Mouse (Mus musculus) liver, postnatal 0 days (tissue): ENCODE measurements around the gene Ccdc194. TPM values are rescaled to one million over a fixed set of nuclear protein-coding genes. Genes with fewer than 3 reads are reported as not detected.

ENCODE experiments used
- ATAC-seq: fragments of 200-750 bp; cut with Nextera tagmentation; 2 replicates; pipeline ENCODE4 v1.8.0; 2017; ENCODE audit warnings: mild to moderate bottlenecking, moderate library complexity
- DNase-seq: peaks from one replicate; pipeline ENCODE4 v3.0.0-alpha.2; 2016
- H3K27ac ChIP-seq: fragments of 300-500 bp; sonication (generic); 2 replicates; pipeline ENCODE4 v1.5.1; 2014; ENCODE audit warnings: antibody characterized with exemption, moderate library complexity, mild to moderate bottlenecking, low read depth
- H3K27me3 ChIP-seq: fragments of 300-500 bp; sonication (generic); 2 replicates; pipeline ENCODE4 v1.6.1; 2014; ENCODE audit warnings: low read length, control low read depth, mixed read lengths; ENCODE audit not compliant: insufficient read depth
- H3K36me3 ChIP-seq: fragments of 300-500 bp; sonication (generic); replicated peaks from 2 replicates; pipeline ENCODE4 v1.6.1; 2014; ENCODE audit warnings: mild to moderate bottlenecking, control low read depth, low read length, moderate library complexity, mixed read lengths; ENCODE audit not compliant: insufficient read depth
- H3K4me1 ChIP-seq: fragments of 300-500 bp; sonication (generic); 2 replicates; pipeline ENCODE4 v1.6.1; 2014; ENCODE audit warnings: antibody characterized with exemption, mild to moderate bottlenecking, control low read depth; ENCODE audit not compliant: insufficient read depth
- H3K4me2 ChIP-seq: fragments of 300-500 bp; sonication (generic); 2 replicates; pipeline ENCODE4 v1.6.1; 2014; ENCODE audit warnings: low read depth, mild to moderate bottlenecking, low read length, moderate library complexity, mixed read lengths
- H3K4me3 ChIP-seq: fragments of 300-500 bp; sonication (generic); 2 replicates; pipeline ENCODE4 v1.5.1; 2014; ENCODE audit warnings: low read depth, low read length
- H3K9ac ChIP-seq: fragments of 300-500 bp; sonication (generic); replicated peaks from 2 replicates; pipeline ENCODE4 v1.6.1; 2014; ENCODE audit warnings: mild to moderate bottlenecking, moderate library complexity
- H3K9me3 ChIP-seq: fragments of 300-500 bp; sonication (generic); 2 replicates; pipeline ENCODE4 v1.6.1; 2016; ENCODE audit warnings: mild to moderate bottlenecking, control low read depth, low read length, mixed read lengths
- CTCF ChIP-seq: sonication (generic); IDR thresholded peaks from 2 replicates; pipeline ENCODE4 v1.5.1; 2016; ENCODE audit warnings: antibody characterized with exemption, low read depth
- EP300 ChIP-seq: IDR thresholded peaks from 2 replicates; pipeline ENCODE4 v1.6.1; 2016; ENCODE audit warnings: antibody characterized with exemption, low read depth, mild to moderate bottlenecking
- WGBS: fragments of 180-500 bp; shearing (Covaris S2); extraction: QIAGEN DNeasy Blood & Tissue Kit; methylation state at CpG from one replicate; pipeline ENCODE4 v1.1.7; 2014; ENCODE audit not compliant: insufficient replicate concordance; 5-methylcytosine and 5-hydroxymethylcytosine counted together
- polyA plus RNA-seq: library from polyadenylated mRNA; unstranded; fragments of >200 nt; fragmentation: Nextera tagmentation; extraction: Ambion mirVana; gene quantifications from 2 replicates; pipeline ENCODE4 v1.2.1, GENCODE M21; 2015

The Ccdc194 gene
- polyA plus RNA-seq, 1 experiment from 2014 or later = not detected

- 83% methylated on average over 1 of the region's 1 CpGs for WGBS
- H3K9me3 ChIP-seq = no peaks in the 10 kb centered on the region
- TF ChIP-seq EP300 (no peak), CTCF (no peak)
- H3K4me2 ChIP-seq = no peak overlapping the region
- no peak overlapping the region for H3K4me3 ChIP-seq
- H3K27me3 ChIP-seq = no peaks in the 10 kb centered on the region
- no peak overlapping the region for H3K9ac ChIP-seq
- DNase-seq (no peak), ATAC-seq (no peak)
- peaks cover 11% of the 10 kb centered on the region for H3K36me3 ChIP-seq
- H3K4me1 ChIP-seq = peaks cover 4% of the 10 kb centered on the region; the same call in 1 of the 2 replicates
- 0 out of 2 replicates have a peak overlapping the region, but pooled peaks have one; percentile 44 for H3K27ac ChIP-seq
These were observed 28.4 kb downstream of the Ccdc194 start for GRCm38 (mm10) chr8:71497077-71497645.

- WGBS = 48% methylated on average over 11 of the region's 11 CpGs
- TF ChIP-seq EP300 = 0 out of 2 replicates have a peak, but pooled peaks have one; percentile 23
- peak; percentile 43 for TF ChIP-seq CTCF
- H3K27me3 ChIP-seq = no peaks in the 10 kb centered on the region
- H3K9ac ChIP-seq = no peak overlapping the region
- H3K4me1 ChIP-seq = peaks cover 4% of the 10 kb centered on the region; the same call in 1 of the 2 replicates
- peaks cover 12% of the 10 kb centered on the region for H3K36me3 ChIP-seq
- DNase-seq (peak; percentile 71), ATAC-seq (peak; percentile 40)
- peak overlapping the region; percentile 44; the same call in 1 of the 2 replicates for H3K27ac ChIP-seq
- H3K4me3 ChIP-seq = no peak overlapping the region
- no peak overlapping the region for H3K4me2 ChIP-seq
- H3K9me3 ChIP-seq = no peaks in the 10 kb centered on the region
These were observed 29.0 kb downstream of the Ccdc194 start for GRCm38 (mm10) chr8:71496481-71496880.

GRCm38 (mm10) chr8:71495811-71496210, 29.7 kb downstream of the Ccdc194 start:
- WGBS = 83% methylated on average over 5 of the region's 5 CpGs
- Histone ChIP-seq H3K4me1 (peaks cover 4% of the 10 kb centered on the region; the same call in 1 of the 2 replicates), H3K36me3 (peaks cover 18% of the 10 kb centered on the region), H3K4me2 (no peak overlapping the region), H3K4me3 (no peak overlapping the region), H3K27me3 (no peaks in the 10 kb centered on the region), H3K27ac (no peak overlapping the region), H3K9ac (no peak overlapping the region), H3K9me3 (no peaks in the 10 kb centered on the region)
- DNase-seq = no peak
- no peak for ATAC-seq
- TF ChIP-seq CTCF (no peak), EP300 (no peak)

GRCm38 (mm10) chr8:71495039-71495438, 30.5 kb downstream of the Ccdc194 start:
- 29% methylated on average over 16 of the region's 16 CpGs for WGBS
- DNase-seq = peak; percentile 86
- ATAC-seq = peak; percentile 63
- H3K36me3 ChIP-seq = peaks cover 21% of the 10 kb centered on the region
- H3K9me3 ChIP-seq = no peaks in the 10 kb centered on the region
- no peak overlapping the region for H3K4me3 ChIP-seq
- no peak overlapping the region for H3K9ac ChIP-seq
- H3K27me3 ChIP-seq = no peaks in the 10 kb centered on the region
- no peak overlapping the region for H3K4me2 ChIP-seq
- H3K27ac ChIP-seq = no peak overlapping the region
- H3K4me1 ChIP-seq = peaks cover 4% of the 10 kb centered on the region; the same call in 1 of the 2 replicates
- TF ChIP-seq EP300 (no peak), CTCF (peak; percentile 80)

GRCm38 (mm10) chr8:71488454-71488853, 37.1 kb downstream of the Ccdc194 start:
- Histone ChIP-seq H3K4me1 (peaks cover 22% of the 10 kb centered on the region), H3K9me3 (no peaks in the 10 kb centered on the region), H3K36me3 (peaks cover 21% of the 10 kb centered on the region), H3K27me3 (no peaks in the 10 kb centered on the region), H3K4me3 (peak overlapping the region; percentile 72), H3K9ac (peak overlapping the region; percentile 73), H3K4me2 (peak overlapping the region; percentile 99), H3K27ac (peak overlapping the region; percentile 76)
- WGBS = under 1% methylated on average over 21 of the region's 22 CpGs
- TF ChIP-seq CTCF (peak; percentile 20; the same call in 1 of the 2 replicates), EP300 (no peak)
- DNase-seq (peak; percentile 91), ATAC-seq (peak; percentile 95)

GRCm38 (mm10) chr8:71487691-71488445, 37.6 kb downstream of the Ccdc194 start, which contains the start of gene Gtpbp3:
Gtpbp3 (plus strand) TSS chr8:71488103.
- DNase-seq = peak; percentile 76
- under 1% methylated on average over 33 of the region's 33 CpGs for WGBS
- peak; percentile 22 for ATAC-seq

More at GRCm38 (mm10) chr8:71487691-71488445, 37.6 kb downstream of the Ccdc194 start, which contains the start of gene Gtpbp3:
- no peak for TF ChIP-seq EP300
- TF ChIP-seq CTCF = peak; percentile 12; the same call in 1 of the 2 replicates
- peaks cover 16% of the 10 kb centered on the region for H3K36me3 ChIP-seq
- no peaks in the 10 kb centered on the region for H3K9me3 ChIP-seq
- H3K4me3 ChIP-seq = peak within 1 kb of the TSS; percentile 72
- peak within 1 kb of the TSS; percentile 73 for H3K9ac ChIP-seq
- H3K4me2 ChIP-seq = peak within 1 kb of the TSS; percentile 99
- H3K27ac ChIP-seq = peak within 1 kb of the TSS; percentile 76
- no peaks in the 10 kb centered on the region for H3K27me3 ChIP-seq
- H3K4me1 ChIP-seq = peaks cover 22% of the 10 kb centered on the region
